Mouse (Mus musculus) kidney, adult 2 months (tissue): ENCODE results near the gene Limd1.

Source experiments
- CTCF ChIP-seq: fragments of 200-500 bp; conservative IDR thresholded peaks from 2 replicates; pipeline ENCODE4 v1.5.1; 2011; ENCODE audit warnings: low read depth, mild to moderate bottlenecking, control low read depth, low read length, moderate library complexity, mixed read lengths; ENCODE audit not compliant: insufficient read depth, insufficient read length
- POLR2A ChIP-seq: fragments of 200-500 bp; IDR thresholded peaks from one replicate; pipeline ENCODE4 v1.6.1; 2011; ENCODE audit warnings: low read depth, low read length, control low read depth

GRCm38 (mm10) chr9:123506270-123507146, 28.0 kb downstream of the Limd1 start:
- no peak for TF ChIP-seq POLR2A
- 0 out of 2 replicates have a peak, but pooled peaks have one; percentile 4 for TF ChIP-seq CTCF
